Mouse (Mus musculus) lung, postnatal 0 days (tissue): ENCODE measurements around the gene P3h1.

ENCODE experiments used
- CTCF ChIP-seq: IDR thresholded peaks from 2 replicates; pipeline ENCODE4 v1.5.1; 2016; ENCODE audit warnings: antibody characterized with exemption, mild to moderate bottlenecking
- EP300 ChIP-seq: IDR thresholded peaks from 2 replicates; pipeline ENCODE4 v1.6.1; 2016; ENCODE audit warnings: antibody characterized with exemption, mild to moderate bottlenecking, control low read depth

DNA sequence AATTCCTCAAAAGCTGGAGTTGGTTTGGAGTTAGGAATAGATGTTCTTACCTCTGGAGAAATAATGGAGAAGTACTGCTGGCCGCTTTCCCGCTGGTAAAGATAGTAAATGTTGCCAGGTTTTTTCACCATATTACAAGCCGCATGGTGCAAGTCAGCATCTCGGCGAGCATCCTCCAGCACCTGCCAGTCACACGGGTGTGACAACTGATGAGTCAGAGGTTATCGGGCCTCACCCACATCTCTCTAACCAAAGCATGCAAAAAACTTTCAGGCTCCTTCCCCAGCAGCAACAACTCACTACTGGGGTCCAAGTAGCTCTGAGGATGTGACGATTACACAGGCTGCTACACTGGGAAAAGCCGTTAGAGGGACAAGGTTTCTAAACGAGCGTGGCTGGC, 6.0 kb upstream of the P3h1 start:
- TF ChIP-seq EP300 (no peak), CTCF (no peak)
